Comparison of ENCODE assay signal across 13 mouse cellular contexts in the genomic region with DNA sequence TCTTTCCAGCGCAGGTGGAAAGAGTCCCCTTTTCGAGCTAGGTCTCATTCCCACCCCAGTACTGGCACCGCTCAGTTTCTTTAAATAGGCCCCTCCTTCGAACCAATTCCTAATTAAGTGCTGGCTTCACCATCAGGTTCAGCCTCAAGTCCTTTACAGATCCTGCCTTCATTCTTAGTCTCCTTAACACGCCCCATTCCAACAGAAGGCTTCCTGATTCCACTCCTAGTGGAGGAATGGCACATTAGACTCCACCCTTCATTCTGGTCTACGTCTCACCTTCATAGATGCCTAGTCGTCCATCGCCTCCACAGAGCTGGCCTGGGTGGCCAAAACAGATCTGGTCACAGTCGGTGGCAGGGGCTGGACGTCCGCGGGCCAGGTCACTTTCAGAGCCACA. TPM values are rescaled to one million over a fixed set of nuclear protein-coding genes. Genes with fewer than 3 reads are reported as not detected.
A peak's percentile ranks its signal among the peaks of the same experiment; 100 is the strongest.
DNase-seq lines count a peak whose midpoint lies in the region; ATAC-seq and TF ChIP-seq lines count a peak whose summit lies in the region.
"Had no signal": no experiment of that assay in that cellular context is flagged by ENCODE, and none has a peak within 500 bp of the region (broad histone marks: within the 10 kb centered on the region; RNA-seq: fewer than 3 reads in every experiment).

No protein-coding gene starts in this region.

- H3K9ac ChIP-seq in kidney, postnatal 0 days (ENCODE audit: low read depth, low read length): no peak overlapping the region
- H3K9ac ChIP-seq in limb, embryonic 15.5 days: no peak overlapping the region

- no peak for TF ChIP-seq CTCF in kidney, postnatal 0 days (IDR thresholded peaks at IDR 0.05; ENCODE audit: low read depth)

- 71% methylated on average over 12 of the region's 12 CpGs for WGBS in kidney, postnatal 0 days
- WGBS in embryonic facial prominence, embryonic 10.5 days: 59% methylated on average over 12 of the region's 12 CpGs
- WGBS in limb, embryonic 15.5 days: 63% methylated on average over 12 of the region's 12 CpGs

- peak overlapping the region; percentile 23; the same call in 1 of the 2 replicates for H3K4me2 ChIP-seq in kidney, postnatal 0 days (ENCODE audit: low read length)
- H3K4me2 ChIP-seq in limb, embryonic 15.5 days: peak overlapping the region; percentile 47

- no peak overlapping the region for H3K4me3 ChIP-seq in kidney, postnatal 0 days (replicated peaks; ENCODE audit: low read depth, low read length)
- H3K4me3 ChIP-seq in embryonic facial prominence, embryonic 10.5 days: peak overlapping the region; percentile 35
- H3K4me3 ChIP-seq in limb, embryonic 15.5 days: peak overlapping the region; percentile 35

- no peaks in the 10 kb centered on the region for H3K36me3 ChIP-seq in kidney, postnatal 0 days (ENCODE audit: insufficient read depth, low read length)
- H3K36me3 ChIP-seq in embryonic facial prominence, embryonic 10.5 days (replicated peaks): no peaks in the 10 kb centered on the region
- no peaks in the 10 kb centered on the region for H3K36me3 ChIP-seq in limb, embryonic 15.5 days
- H3K36me3 ChIP-seq: G1E had no signal

- no peak for DNase-seq in kidney, postnatal 0 days (ENCODE audit: low spot score)
- no peak for DNase-seq in kidney, adult 9 months
- peak; percentile 41 for DNase-seq in ES-CJ7 (ENCODE audit: low read depth, low spot score)
- DNase-seq in embryonic facial prominence, embryonic 10.5 days (ENCODE audit: low spot score): no peak
- no peak for DNase-seq in layer of hippocampus, postnatal 25 days (ENCODE audit: extremely low spot score in 1 of 2, low spot score in 1 of 2)
- no peak for DNase-seq in urinary bladder, adult 2 months (ENCODE audit: low spot score)
- DNase-seq: layer of hippocampus, postnatal 36 days had no signal

- H3K27ac ChIP-seq in kidney, postnatal 0 days: no peak overlapping the region
- H3K27ac ChIP-seq in embryonic facial prominence, embryonic 10.5 days (replicated peaks): no peak overlapping the region
- H3K27ac ChIP-seq in limb, embryonic 15.5 days: no peak overlapping the region
- H3K27ac ChIP-seq: macrophage had no signal

- no peak for ATAC-seq in kidney, postnatal 0 days (replicated peaks; ENCODE audit: low FRiP score, low read depth)
- ATAC-seq in limb, embryonic 15.5 days (ENCODE audit: insufficient number of reproducible peaks, low FRiP score, low TSS enrichment, low read depth): no peak

- peaks cover 40% of the 10 kb centered on the region for H3K4me1 ChIP-seq in kidney, postnatal 0 days (replicated peaks; ENCODE audit: insufficient read depth, low read length)
- peaks cover 56% of the 10 kb centered on the region for H3K4me1 ChIP-seq in embryonic facial prominence, embryonic 10.5 days
- peaks cover 70% of the 10 kb centered on the region for H3K4me1 ChIP-seq in limb, embryonic 15.5 days

- no peaks in the 10 kb centered on the region for H3K9me3 ChIP-seq in kidney, postnatal 0 days (replicated peaks; ENCODE audit: low read length)
- 0 out of 2 replicates have a peak, but pooled peaks cover 8% of the 10 kb centered on the region for H3K9me3 ChIP-seq in embryonic facial prominence, embryonic 10.5 days
- H3K9me3 ChIP-seq in limb, embryonic 15.5 days: no peaks in the 10 kb centered on the region
- H3K9me3 ChIP-seq: G1E had no signal

- H3K27me3 ChIP-seq in kidney, postnatal 0 days (ENCODE audit: insufficient read depth, low read length): peaks cover 36% of the 10 kb centered on the region
- H3K27me3 ChIP-seq in embryonic facial prominence, embryonic 10.5 days (replicated peaks; ENCODE audit: low read depth, poor library complexity, severe bottlenecking): peaks cover 100% of the 10 kb centered on the region
- peaks cover 92% of the 10 kb centered on the region for H3K27me3 ChIP-seq in limb, embryonic 15.5 days

RNA-seq across cellular contexts. Expression of gene Paqr4, which starts 2.3 kb away (rescaled TPM):
- 16.0 and 17.9 TPM in 2 replicates for polyA plus RNA-seq in kidney, postnatal 0 days (2015; fragmentation: Nextera tagmentation; extraction: Ambion mirVana)
- polyA plus RNA-seq in embryonic facial prominence, embryonic 10.5 days (2016; fragmentation: Nextera tagmentation; extraction: Ambion mirVana): 12.6 and 14.1 TPM in 2 replicates
- 17.6 and 20.4 TPM in 2 replicates for polyA plus RNA-seq in limb, embryonic 15.5 days (2015; fragmentation: Nextera tagmentation; extraction: Ambion mirVana)
- 10 to 100 TPM; 55.1 to 58.7 TPM for total RNA-seq in layer of hippocampus, postnatal 25 days (2021)
- polyA plus RNA-seq in urinary bladder, adult 2 months (2012; rRNA removed): 12.8 and 13.0 TPM in 2 replicates

RNA-seq across cellular contexts. Expression of gene Kremen2, which starts 2.7 kb away (rescaled TPM):
- polyA plus RNA-seq in kidney, postnatal 0 days (2015; fragmentation: Nextera tagmentation; extraction: Ambion mirVana): 0.29 and 0.52 TPM in 2 replicates
- polyA plus RNA-seq in embryonic facial prominence, embryonic 10.5 days (2016; fragmentation: Nextera tagmentation; extraction: Ambion mirVana): 8.3 and 9.6 TPM in 2 replicates
- 50.2 and 50.5 TPM in 2 replicates for polyA plus RNA-seq in limb, embryonic 15.5 days (2015; fragmentation: Nextera tagmentation; extraction: Ambion mirVana)
- total RNA-seq in layer of hippocampus, postnatal 25 days (2021): under 1 TPM; 0.28 to 0.49 TPM
- polyA plus RNA-seq in urinary bladder, adult 2 months (2012; rRNA removed): 0.04 and 0.11 TPM in 2 replicates
- total RNA-seq: adrenal gland, adult 2 months had no signal
- polyA plus RNA-seq: macrophage had no signal

RNA-seq across cellular contexts. Expression of gene Pkmyt1, which starts 16.8 kb away (rescaled TPM):
- 21.1 and 24.5 TPM in 2 replicates for polyA plus RNA-seq in kidney, postnatal 0 days (2015; fragmentation: Nextera tagmentation; extraction: Ambion mirVana)
- polyA plus RNA-seq in embryonic facial prominence, embryonic 10.5 days (2016; fragmentation: Nextera tagmentation; extraction: Ambion mirVana): 61.6 and 62.0 TPM in 2 replicates
- polyA plus RNA-seq in limb, embryonic 15.5 days (2015; fragmentation: Nextera tagmentation; extraction: Ambion mirVana): 45.6 and 49.5 TPM in 2 replicates
- 1 to 10 TPM; 2.7 to 3.7 TPM for total RNA-seq in layer of hippocampus, postnatal 25 days (2021)
- polyA plus RNA-seq in urinary bladder, adult 2 months (2012; rRNA removed): 10.4 and 15.3 TPM in 2 replicates

RNA-seq across cellular contexts. Expression of gene 1520401A03Rik, which starts 20.4 kb away (rescaled TPM):
- 0.05 and 0.30 TPM in 2 replicates for polyA plus RNA-seq in kidney, postnatal 0 days (2015; fragmentation: Nextera tagmentation; extraction: Ambion mirVana)
- polyA plus RNA-seq in embryonic facial prominence, embryonic 10.5 days (2016; fragmentation: Nextera tagmentation; extraction: Ambion mirVana): 0.05 TPM in 1 of 2 replicates, not detected in the other
- polyA plus RNA-seq in limb, embryonic 15.5 days (2015; fragmentation: Nextera tagmentation; extraction: Ambion mirVana): 2.2 and 2.9 TPM in 2 replicates
- under 1 TPM; 0.17 to 0.61 TPM for total RNA-seq in layer of hippocampus, postnatal 25 days (2021)
- polyA plus RNA-seq in urinary bladder, adult 2 months (2012; rRNA removed): 0.10 and 0.23 TPM in 2 replicates
- total RNA-seq: layer of hippocampus, postnatal 36 days; neutrophil, adult 5-6 weeks had no signal
- polyA plus RNA-seq: macrophage; spleen, adult 2 months had no signal

RNA-seq across cellular contexts. Expression of gene Flywch1, which starts 28.5 kb away (rescaled TPM):
- 74.6 and 74.7 TPM in 2 replicates for polyA plus RNA-seq in kidney, postnatal 0 days (2015; fragmentation: Nextera tagmentation; extraction: Ambion mirVana)
- polyA plus RNA-seq in embryonic facial prominence, embryonic 10.5 days (2016; fragmentation: Nextera tagmentation; extraction: Ambion mirVana): 168 and 178 TPM in 2 replicates
- polyA plus RNA-seq in limb, embryonic 15.5 days (2015; fragmentation: Nextera tagmentation; extraction: Ambion mirVana): 65.7 and 69.8 TPM in 2 replicates
- total RNA-seq in layer of hippocampus, postnatal 25 days (2021): 100 to 1,000 TPM; 263 to 298 TPM
- 35.0 and 39.3 TPM in 2 replicates for polyA plus RNA-seq in urinary bladder, adult 2 months (2012; rRNA removed)
